18 mouse cellular contexts compared by ENCODE assay signal in genomic region chr8:5490491-5490890, GRCm38 (mm10).
DNase-seq lines count a peak whose midpoint lies in the region; ATAC-seq lines count a peak whose summit lies in the region.
"Had no signal": no experiment of that assay in that cellular context is flagged by ENCODE, and none has a peak within 500 bp of the region (broad histone marks: within the 10 kb centered on the region; RNA-seq: fewer than 3 reads in every experiment).

No protein-coding gene starts in this region.

- 87% methylated on average over 3 of the region's 3 CpGs for WGBS in forebrain, embryonic 15.5 days
- 82% methylated on average over 3 of the region's 3 CpGs for WGBS in hindbrain, embryonic 11.5 days

- no peaks in the 10 kb centered on the region for H3K9me3 ChIP-seq in forebrain, embryonic 15.5 days
- no peaks in the 10 kb centered on the region for H3K9me3 ChIP-seq in hindbrain, embryonic 11.5 days (ENCODE audit: control insufficient read depth, low read length)
- H3K9me3 ChIP-seq: embryonic facial prominence, embryonic 12.5 days; hindbrain, embryonic 10.5 days; limb, embryonic 15.5 days had no signal

- no peak overlapping the region for H3K9ac ChIP-seq in forebrain, embryonic 15.5 days (replicated peaks)
- no peak overlapping the region for H3K9ac ChIP-seq in hindbrain, embryonic 11.5 days (ENCODE audit: low read depth, low read length)
- H3K9ac ChIP-seq: embryonic facial prominence, embryonic 12.5 days; limb, embryonic 15.5 days; liver, postnatal 0 days had no signal

- no peaks in the 10 kb centered on the region for H3K4me1 ChIP-seq in forebrain, embryonic 15.5 days
- H3K4me1 ChIP-seq in hindbrain, embryonic 11.5 days (replicated peaks; ENCODE audit: control insufficient read depth, insufficient read depth, low read length): no peaks in the 10 kb centered on the region
- H3K4me1 ChIP-seq: embryonic facial prominence, embryonic 12.5 days; hindbrain, embryonic 10.5 days; limb, embryonic 15.5 days; megakaryocyte, embryonic 14.5 days had no signal

- peak; percentile 5 for DNase-seq in gastrocnemius, postnatal 14 days
- no peak for DNase-seq in gastrocnemius, adult 18-20 months (ENCODE audit: low spot score)
- peak; percentile 4 for DNase-seq in lung, postnatal 25 days (ENCODE audit: low spot score)
- no peak for DNase-seq in lung, adult 18-20 months
- DNase-seq in adrenal gland, postnatal 36 days: peak; percentile 71 to 74
- peak; percentile 1 for DNase-seq in skeletal muscle tissue, adult 2 months (ENCODE audit: low read depth, low spot score)
- no peak for DNase-seq in hindbrain, embryonic 11.5 days (ENCODE audit: low spot score)
- DNase-seq: cerebellum, adult 8-10 months; kidney, adult 8-10 months; kidney, postnatal 36 days; liver, postnatal 0 days; thymus, adult 18-20 months had no signal

- H3K4me3 ChIP-seq in forebrain, embryonic 15.5 days: no peak overlapping the region
- no peak overlapping the region for H3K4me3 ChIP-seq in hindbrain, embryonic 11.5 days (ENCODE audit: low read depth, low read length)
- H3K4me3 ChIP-seq: embryonic facial prominence, embryonic 12.5 days; hindbrain, embryonic 10.5 days; limb, embryonic 15.5 days; megakaryocyte, embryonic 14.5 days had no signal

- no peak overlapping the region for H3K4me2 ChIP-seq in forebrain, embryonic 15.5 days (replicated peaks)
- H3K4me2 ChIP-seq in hindbrain, embryonic 11.5 days (replicated peaks; ENCODE audit: low read depth, low read length): no peak overlapping the region
- H3K4me2 ChIP-seq: embryonic facial prominence, embryonic 12.5 days; limb, embryonic 15.5 days had no signal

- no peak for ATAC-seq in forebrain, embryonic 15.5 days (replicated peaks)
- no peak for ATAC-seq in hindbrain, embryonic 11.5 days (ENCODE audit: low FRiP score)
- ATAC-seq: inflammation-experienced regulatory T-cells, adult 6 months; liver, postnatal 0 days had no signal

- no peaks in the 10 kb centered on the region for H3K36me3 ChIP-seq in forebrain, embryonic 15.5 days
- no peaks in the 10 kb centered on the region for H3K36me3 ChIP-seq in hindbrain, embryonic 11.5 days (ENCODE audit: control insufficient read depth, insufficient read depth, low read length)
- H3K36me3 ChIP-seq: embryonic facial prominence, embryonic 12.5 days; hindbrain, embryonic 10.5 days; limb, embryonic 15.5 days had no signal

- H3K27ac ChIP-seq in forebrain, embryonic 15.5 days (replicated peaks): no peak overlapping the region
- H3K27ac ChIP-seq in hindbrain, embryonic 11.5 days (ENCODE audit: low read depth, low read length): no peak overlapping the region
- H3K27ac ChIP-seq: embryonic facial prominence, embryonic 12.5 days; hindbrain, embryonic 10.5 days; limb, embryonic 15.5 days had no signal

- intact Hi-C loops in gastrocnemius, postnatal 14 days (cut with DNase I; ENCODE audit: low total_unique reads): no loop called here

- no peaks in the 10 kb centered on the region for H3K27me3 ChIP-seq in forebrain, embryonic 15.5 days
- H3K27me3 ChIP-seq in hindbrain, embryonic 11.5 days (ENCODE audit: control insufficient read depth, insufficient read depth, low read length): no peaks in the 10 kb centered on the region
- H3K27me3 ChIP-seq: embryonic facial prominence, embryonic 12.5 days; limb, embryonic 15.5 days; megakaryocyte, embryonic 14.5 days had no signal

Comparison
In these comparisons a context has a peak if more than half of its experiments do, and no peak if none do; other contexts are left out.
1. DNase-seq: peak in gastrocnemius, postnatal 14 days (single experiment), lung, postnatal 25 days (single experiment), adrenal gland, postnatal 36 days (2 of 2) and skeletal muscle tissue, adult 2 months (single experiment); none in gastrocnemius, adult 18-20 months (single experiment), lung, adult 18-20 months (0 of 2) and hindbrain, embryonic 11.5 days (single experiment).